Mouse (Mus musculus) hindbrain, embryonic 14.5 days (tissue): ENCODE measurements around the gene Becn1. TPM values are rescaled to one million over a fixed set of nuclear protein-coding genes. Genes with fewer than 3 reads are reported as not detected.

Experiments
- ATAC-seq: fragments of 200-750 bp; cut with Nextera tagmentation; 2 replicates; pipeline ENCODE4 v1.8.0; 2017; ENCODE audit warnings: moderate number of reproducible peaks, mild to moderate bottlenecking, moderate TSS enrichment, moderate library complexity; ENCODE audit not compliant: low FRiP score
- DNase-seq: peaks from one replicate; pipeline ENCODE4 v3.0.0-alpha.2; 2015; ENCODE audit warnings: low spot score
- H3K27ac ChIP-seq: fragments of 300-500 bp; sonication (generic); 2 replicates; pipeline ENCODE4 v1.5.1; 2014; ENCODE audit warnings: mild to moderate bottlenecking, moderate library complexity
- H3K27me3 ChIP-seq: fragments of 300-500 bp; sonication (generic); 2 replicates; pipeline ENCODE4 v1.6.1; 2014; ENCODE audit warnings: mild to moderate bottlenecking, low read length, mixed read lengths; ENCODE audit not compliant: control insufficient read depth, insufficient read depth
- H3K36me3 ChIP-seq: fragments of 300-500 bp; sonication (generic); replicated peaks from 2 replicates; pipeline ENCODE4 v1.6.1; 2014; ENCODE audit not compliant: control insufficient read depth, insufficient read depth
- H3K4me1 ChIP-seq: fragments of 300-500 bp; sonication (generic); replicated peaks from 2 replicates; pipeline ENCODE4 v1.6.1; 2014; ENCODE audit warnings: antibody characterized with exemption, low read length, mixed read lengths; ENCODE audit not compliant: control insufficient read depth, insufficient read depth
- H3K4me2 ChIP-seq: fragments of 300-500 bp; sonication (generic); replicated peaks from 2 replicates; pipeline ENCODE4 v1.6.1; 2014; ENCODE audit warnings: mild to moderate bottlenecking, moderate library complexity
- H3K4me3 ChIP-seq: fragments of 300-500 bp; sonication (generic); replicated peaks from 2 replicates; pipeline ENCODE4 v1.5.1; 2014; ENCODE audit warnings: mild to moderate bottlenecking, low read length
- H3K9ac ChIP-seq: fragments of 300-500 bp; sonication (generic); 2 replicates; pipeline ENCODE4 v1.6.1; 2014
- H3K9me3 ChIP-seq: fragments of 300-500 bp; sonication (generic); 2 replicates; pipeline ENCODE4 v1.6.1; 2016; ENCODE audit warnings: low read length; ENCODE audit not compliant: control insufficient read depth
- WGBS: fragments of 180-500 bp; shearing (Covaris S2); extraction: QIAGEN DNeasy Blood & Tissue Kit; methylation state at CpG from one replicate; pipeline ENCODE4 v1.1.7; 2014; 5-methylcytosine and 5-hydroxymethylcytosine counted together
- polyA plus RNA-seq: library from polyadenylated mRNA; unstranded; fragments of >200 nt; fragmentation: Nextera tagmentation; extraction: Ambion mirVana; gene quantifications from 2 replicates; pipeline ENCODE4 v1.2.1, GENCODE M21; 2014

The Becn1 gene
- polyA plus RNA-seq, 1 experiment from 2014 or later = 172 TPM

DNA sequence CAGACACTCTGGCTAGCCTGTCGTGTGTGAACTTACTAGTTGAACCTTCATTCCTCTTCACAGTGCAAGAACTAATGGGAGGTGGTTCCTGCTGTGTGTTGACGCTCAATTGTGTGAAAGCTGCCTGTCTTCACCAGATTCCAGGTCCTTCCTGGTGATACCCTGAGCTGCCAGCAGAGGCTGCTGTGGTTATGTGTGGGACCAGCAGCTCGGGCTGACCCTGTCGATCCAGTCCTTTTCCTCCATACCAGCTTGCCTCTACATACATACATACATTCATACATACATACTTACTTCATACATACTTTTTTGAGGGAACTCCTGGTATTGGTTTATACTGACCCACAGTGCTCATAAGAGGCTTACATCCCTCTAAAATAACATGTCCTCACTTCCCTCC, 21.5 kb upstream of the Becn1 start:
- H3K36me3 ChIP-seq = peaks cover 72% of the 10 kb centered on the region
- no peak overlapping the region for H3K4me2 ChIP-seq
- DNase-seq = peak; percentile 79
- WGBS = 9% methylated on average over 4 of the region's 4 CpGs
- H3K9ac ChIP-seq = no peak overlapping the region
- no peak overlapping the region for H3K4me3 ChIP-seq
- H3K27me3 ChIP-seq = no peaks in the 10 kb centered on the region
- H3K9me3 ChIP-seq = no peaks in the 10 kb centered on the region
- no peak overlapping the region for H3K27ac ChIP-seq
- ATAC-seq = peak; percentile 62; the same call in 1 of the 2 replicates
- H3K4me1 ChIP-seq = no peaks in the 10 kb centered on the region

DNA sequence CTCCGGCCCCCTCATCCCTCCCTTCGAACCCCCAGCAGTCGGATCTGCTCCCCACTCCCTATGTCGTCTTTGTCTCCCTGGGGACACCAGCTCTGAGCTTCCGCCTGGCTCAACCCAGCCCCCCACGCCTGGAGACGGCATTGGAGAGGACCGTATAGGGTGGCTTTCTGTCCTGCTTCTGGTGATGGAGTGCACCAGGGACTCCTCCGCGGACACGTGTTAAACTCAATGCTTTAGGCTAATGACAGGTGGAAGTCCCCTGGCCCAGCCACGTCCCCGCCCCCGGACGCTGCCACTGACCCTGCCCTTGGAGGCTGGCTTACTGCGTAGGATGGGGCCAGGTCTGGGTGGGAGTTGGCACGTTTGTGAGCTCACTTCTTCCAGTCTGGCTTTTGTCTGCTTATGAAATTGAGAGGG, 14.4 kb upstream of the Becn1 start:
- Histone ChIP-seq H3K9me3 (no peaks in the 10 kb centered on the region), H3K36me3 (peaks cover 33% of the 10 kb centered on the region), H3K9ac (peak overlapping the region; percentile 96), H3K4me3 (peak overlapping the region; percentile 96), H3K27ac (peak overlapping the region; percentile 81; the same call in 1 of the 2 replicates), H3K4me1 (peaks cover 15% of the 10 kb centered on the region), H3K27me3 (no peaks in the 10 kb centered on the region), H3K4me2 (peak overlapping the region; percentile 96)
- DNase-seq = no peak
- whole genome bisulfite sequencing = 0% methylated on average over 17 of the region's 17 CpGs
- peak; percentile 15; the same call in 1 of the 2 replicates for ATAC-seq

DNA sequence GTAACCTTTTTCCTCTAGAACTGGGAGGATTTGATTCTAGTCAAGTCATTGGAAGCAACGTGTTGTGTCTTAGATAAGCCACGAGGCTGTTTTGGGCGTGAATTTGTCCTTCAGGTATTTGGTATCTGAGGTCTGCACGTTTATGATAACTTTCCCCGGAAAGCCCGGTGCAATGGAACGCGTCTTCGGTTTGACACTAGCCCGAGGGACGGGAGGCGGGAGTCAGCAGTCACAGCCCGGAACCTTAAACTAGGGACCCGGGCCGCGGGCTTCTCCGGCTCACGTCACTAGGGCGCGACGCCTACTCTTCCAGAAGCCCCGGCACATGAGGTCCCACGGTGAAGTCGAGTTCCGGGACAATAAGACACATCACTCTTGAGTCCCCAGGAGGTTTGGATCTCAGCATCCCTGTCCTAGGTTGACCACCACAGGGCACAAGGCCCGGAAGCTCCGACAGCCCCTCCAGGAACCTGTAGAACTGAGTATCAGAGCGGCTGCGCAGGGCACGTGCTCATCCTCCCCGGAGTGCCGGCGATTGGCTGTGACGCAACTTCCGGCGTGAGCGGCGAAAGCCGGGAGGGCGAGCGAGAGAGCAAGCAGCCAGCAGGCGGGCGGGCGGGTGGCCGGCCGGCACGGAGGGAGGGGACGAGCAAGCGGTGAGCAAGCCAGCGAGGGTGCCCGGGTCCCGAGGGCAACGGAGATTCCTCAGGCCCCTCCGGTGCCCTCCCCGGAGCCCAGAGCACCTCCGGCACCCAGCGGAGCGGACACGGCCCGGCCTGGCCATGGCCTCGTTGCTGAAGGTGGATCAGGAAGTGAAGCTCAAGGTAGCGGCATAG, 13.8 kb upstream of the Becn1 start, which contains the start of gene Psme3:
Psme3 (plus strand) TSS at position 549 of the 836 bp plus-strand sequence.
- peak within 1 kb of the TSS; percentile 81 for H3K27ac ChIP-seq
- under 1% methylated on average over 47 of the region's 62 CpGs for WGBS
- ATAC-seq (peak; percentile 95), DNase-seq (peak; percentile 92)
- H3K4me1 ChIP-seq = peaks cover 15% of the 10 kb centered on the region
- H3K4me3 ChIP-seq = peak within 1 kb of the TSS; percentile 96
- H3K9me3 ChIP-seq = no peaks in the 10 kb centered on the region
- no peaks in the 10 kb centered on the region for H3K27me3 ChIP-seq
- peak within 1 kb of the TSS; percentile 96 for H3K4me2 ChIP-seq
- H3K9ac ChIP-seq = peak within 1 kb of the TSS; percentile 96
- H3K36me3 ChIP-seq = peaks cover 27% of the 10 kb centered on the region

DNA sequence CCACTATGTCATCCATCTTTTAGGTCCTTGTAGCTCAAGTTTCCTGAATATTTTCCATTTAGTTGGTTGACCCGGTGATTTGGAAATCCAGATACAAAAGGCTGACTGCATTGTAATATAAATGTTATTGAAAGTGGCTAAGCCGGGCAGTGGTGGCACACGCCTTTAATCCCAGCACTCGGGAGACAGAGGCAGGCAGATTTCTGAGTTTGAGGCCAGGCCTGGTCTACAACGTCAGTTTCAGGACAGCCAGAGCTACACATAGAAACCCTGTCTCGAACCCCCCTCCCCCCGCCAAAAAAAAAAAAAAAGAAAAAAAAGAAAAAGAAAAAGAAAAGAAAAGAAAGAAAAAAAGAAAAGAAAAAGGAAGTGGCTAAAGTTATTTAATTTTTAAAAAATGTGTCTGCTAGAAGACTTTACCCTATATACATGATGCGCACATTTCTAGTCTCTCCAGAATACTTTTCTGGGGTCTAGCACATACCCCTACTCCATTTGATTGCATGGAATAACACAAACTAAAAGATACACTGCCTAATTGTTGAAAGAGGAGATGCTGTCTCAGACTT, 13.1 kb upstream of the Becn1 start:
- 88% methylated on average over 8 of the region's 8 CpGs for WGBS
- no peak for DNase-seq
- Histone ChIP-seq H3K4me1 (peaks cover 15% of the 10 kb centered on the region), H3K4me3 (peak overlapping the region; percentile 96), H3K9me3 (no peaks in the 10 kb centered on the region), H3K9ac (peak overlapping the region; percentile 96), H3K4me2 (peak overlapping the region; percentile 96), H3K27me3 (no peaks in the 10 kb centered on the region), H3K27ac (peak overlapping the region; percentile 81), H3K36me3 (peaks cover 20% of the 10 kb centered on the region)
- no peak for ATAC-seq

DNA sequence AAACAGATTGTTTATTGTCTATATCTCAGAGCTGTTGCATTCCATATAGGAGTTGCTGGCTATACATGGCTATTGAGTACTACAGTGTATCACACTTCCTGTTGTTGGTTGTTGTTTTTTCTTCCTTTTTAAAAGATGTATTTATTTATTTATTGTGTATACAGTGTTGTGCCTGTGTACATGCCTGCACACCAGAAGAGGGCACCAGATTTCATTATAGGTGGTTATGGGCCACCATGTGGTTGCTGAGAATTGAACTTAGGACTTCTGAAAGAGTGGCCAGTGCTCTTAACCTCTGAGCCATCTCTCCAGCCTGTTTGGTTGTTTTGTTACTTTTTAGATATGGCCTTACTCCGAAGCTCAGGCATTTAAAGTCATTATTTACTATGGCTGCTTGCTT, 12.5 kb upstream of the Becn1 start:
- ATAC-seq = no peak

DNA sequence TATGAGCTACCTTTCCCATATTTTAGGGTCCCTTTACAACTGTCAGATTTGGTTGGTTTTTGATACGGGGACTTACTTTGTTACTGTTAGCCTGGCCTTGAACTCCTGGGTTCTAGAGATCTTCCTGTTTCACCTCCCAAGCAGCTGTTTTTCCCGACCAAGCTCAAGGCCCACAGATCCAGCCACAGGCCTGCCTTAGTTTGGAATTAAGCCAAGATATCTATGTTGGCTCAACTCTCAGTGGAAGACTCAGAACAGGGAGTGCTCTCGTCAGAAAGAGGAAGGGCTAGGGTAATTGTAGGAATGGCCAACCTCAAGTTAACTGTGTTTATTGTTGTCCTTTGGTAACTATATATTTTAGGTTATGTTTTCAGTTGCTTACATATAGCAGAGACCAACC, 10.1 kb upstream of the Becn1 start:
- Histone ChIP-seq H3K4me3 (no peak overlapping the region), H3K4me1 (peaks cover 6% of the 10 kb centered on the region), H3K27me3 (no peaks in the 10 kb centered on the region), H3K4me2 (no peak overlapping the region), H3K36me3 (no peaks in the 10 kb centered on the region), H3K27ac (no peak overlapping the region), H3K9me3 (no peaks in the 10 kb centered on the region), H3K9ac (no peak overlapping the region)
- WGBS = 82% methylated on average over 3 of the region's 3 CpGs
- no peak for DNase-seq
- ATAC-seq = no peak

More for the DNA sequence above, 12.5 kb upstream of the Becn1 start:
- Histone ChIP-seq H3K27ac (no peak overlapping the region), H3K36me3 (peaks cover 14% of the 10 kb centered on the region), H3K4me2 (no peak overlapping the region), H3K27me3 (no peaks in the 10 kb centered on the region), H3K4me1 (peaks cover 15% of the 10 kb centered on the region), H3K9me3 (no peaks in the 10 kb centered on the region), H3K4me3 (no peak overlapping the region), H3K9ac (no peak overlapping the region)
- DNase-seq = no peak
- WGBS = 94% methylated on average over 1 of the region's 1 CpGs

DNA sequence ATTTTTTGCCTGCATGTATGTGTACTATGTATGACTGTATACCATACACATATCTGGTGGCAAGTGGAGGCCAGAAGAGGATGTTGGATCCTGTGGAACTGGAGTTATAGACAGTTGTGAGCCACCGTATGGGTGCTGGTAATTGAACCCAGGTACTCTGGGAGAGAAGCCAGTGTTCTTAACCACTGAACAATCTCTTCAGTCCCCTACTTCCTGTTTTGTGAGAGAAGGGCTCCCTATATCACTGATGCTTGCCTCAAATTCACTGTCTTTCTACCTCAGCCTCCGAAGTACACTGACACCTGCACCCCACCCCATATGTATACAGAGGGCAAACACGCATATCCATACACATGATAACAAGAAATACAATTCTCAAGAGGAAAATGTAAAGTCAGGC, 9.0 kb upstream of the Becn1 start:
- Histone ChIP-seq H3K9ac (no peak overlapping the region), H3K4me2 (no peak overlapping the region), H3K9me3 (no peaks in the 10 kb centered on the region), H3K27ac (no peak overlapping the region), H3K4me1 (no peaks in the 10 kb centered on the region), H3K27me3 (no peaks in the 10 kb centered on the region), H3K4me3 (no peak overlapping the region), H3K36me3 (no peaks in the 10 kb centered on the region)
- 90% methylated on average over 3 of the region's 3 CpGs for WGBS
- ATAC-seq (no peak), DNase-seq (no peak)

DNA sequence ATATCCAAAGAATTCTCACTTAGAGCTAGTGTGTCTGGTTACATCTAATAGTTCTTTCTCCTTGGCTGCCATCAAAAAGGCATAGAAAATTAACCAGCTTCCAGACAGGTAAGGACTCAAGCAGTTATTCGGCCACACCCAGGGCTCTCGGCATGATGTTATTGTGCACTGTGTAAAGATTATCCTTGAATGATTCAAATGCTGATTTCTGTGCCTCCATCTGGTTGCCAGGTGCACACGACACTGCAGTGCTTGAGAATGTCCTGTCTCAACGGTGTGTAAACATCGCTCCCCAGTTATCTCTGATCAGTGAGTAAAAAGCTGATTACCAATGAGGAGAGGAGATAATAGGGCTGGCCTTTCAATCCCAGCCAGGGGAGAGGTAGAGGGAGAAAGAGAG, 5.7 kb upstream of the Becn1 start:
- no peak overlapping the region for H3K4me2 ChIP-seq
- H3K27ac ChIP-seq = no peak overlapping the region
- 48% methylated on average over 5 of the region's 5 CpGs for WGBS
- no peak for DNase-seq
- no peaks in the 10 kb centered on the region for H3K9me3 ChIP-seq
- no peaks in the 10 kb centered on the region for H3K36me3 ChIP-seq
- no peak overlapping the region for H3K9ac ChIP-seq
- H3K4me3 ChIP-seq = no peak overlapping the region
- no peak for ATAC-seq
- no peaks in the 10 kb centered on the region for H3K27me3 ChIP-seq
- no peaks in the 10 kb centered on the region for H3K4me1 ChIP-seq

DNA sequence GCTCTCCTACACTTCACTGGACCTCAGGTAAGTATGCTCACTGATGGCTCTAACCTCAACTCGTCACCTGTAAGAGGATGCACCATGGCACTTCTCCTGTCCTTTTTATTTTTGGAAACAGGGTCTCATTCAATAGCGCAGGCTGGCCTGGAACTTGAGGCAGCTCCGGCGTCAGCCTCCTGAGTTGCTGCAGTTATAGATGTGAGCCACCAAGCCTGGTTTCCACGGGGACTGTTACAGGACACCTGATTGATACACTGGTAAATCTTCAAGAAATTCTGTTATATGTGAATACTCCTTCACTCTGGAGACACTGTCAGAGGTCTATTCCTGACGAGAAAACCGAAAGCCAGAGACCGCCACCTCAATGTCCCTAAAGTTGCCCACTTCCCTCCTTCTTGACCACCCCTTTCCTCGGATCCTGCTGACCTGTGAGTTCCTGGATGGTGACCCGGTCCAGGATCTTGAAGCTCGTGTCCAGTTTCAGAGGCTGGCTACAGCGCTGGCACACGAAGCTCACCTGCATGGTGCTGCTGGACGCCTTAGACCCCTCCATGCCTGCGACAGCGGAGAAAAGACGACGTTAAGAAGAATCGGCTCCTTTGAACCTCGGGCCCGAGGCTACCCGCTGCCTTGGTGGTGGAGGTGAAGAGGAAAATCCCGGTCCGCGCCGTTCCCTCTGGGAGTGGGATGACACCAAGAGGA, 635 bp downstream of the Becn1 start:
- peak overlapping the region; percentile 65 for H3K4me3 ChIP-seq
- no peaks in the 10 kb centered on the region for H3K9me3 ChIP-seq
- peak overlapping the region; percentile 52 for H3K27ac ChIP-seq
- peaks cover 29% of the 10 kb centered on the region for H3K36me3 ChIP-seq
- H3K4me2 ChIP-seq = peak overlapping the region; percentile 99
- H3K27me3 ChIP-seq = no peaks in the 10 kb centered on the region
- H3K9ac ChIP-seq = peak overlapping the region; percentile 90
- peaks cover 12% of the 10 kb centered on the region for H3K4me1 ChIP-seq
- ATAC-seq (no peak), DNase-seq (no peak)
- whole genome bisulfite sequencing = 13% methylated on average over 26 of the region's 26 CpGs
